Mouse (Mus musculus): ENCODE data around the gene Farsb. TPM values are rescaled to one million over a fixed set of nuclear protein-coding genes. Genes with fewer than 3 reads are reported as not detected.

Farsb gene
- polyA plus RNA-seq, 1 experiment from 2014 or later: 204 TPM

DNA sequence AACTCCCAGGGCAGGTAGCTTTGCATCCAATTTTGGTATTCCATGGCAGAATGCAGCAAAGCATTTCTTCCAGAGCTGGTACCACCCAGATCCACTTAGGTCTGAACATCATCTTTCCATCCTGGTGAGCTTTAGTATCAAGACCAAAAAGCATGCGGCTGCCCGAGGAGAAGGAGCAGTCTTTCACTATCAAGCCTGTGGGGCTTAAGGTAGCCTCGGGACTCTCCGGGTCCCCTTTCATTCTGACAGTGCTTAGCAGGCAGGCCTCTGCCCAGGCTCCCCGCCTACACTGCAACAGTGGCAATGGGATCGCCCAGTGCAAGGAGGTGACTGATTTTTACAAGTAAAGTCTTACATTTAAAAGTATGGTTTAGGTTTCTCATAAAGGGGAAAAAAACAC, 36.2 kb downstream of the Farsb start:
- Histone ChIP-seq H3K36me3 (ENCODE audit: control insufficient read depth, insufficient read depth, low read length) (peaks cover 44% of the 10 kb centered on the region), H3K4me3 (ENCODE audit: low read depth, low read length) (no peak overlapping the region), H3K9me3 (ENCODE audit: control insufficient read depth, low read length) (no peaks in the 10 kb centered on the region), H3K27me3 (replicated peaks; ENCODE audit: control insufficient read depth, insufficient read depth, low read length) (no peaks in the 10 kb centered on the region), H3K9ac (ENCODE audit: low read depth, low read length) (no peak overlapping the region), H3K27ac (ENCODE audit: low read depth, low read length) (no peak overlapping the region), H3K4me2 (no peak overlapping the region), H3K4me1 (replicated peaks; ENCODE audit: control insufficient read depth, insufficient read depth, low read length) (no peaks in the 10 kb centered on the region)
- WGBS: 87% methylated on average over 6 of the region's 6 CpGs
- no peak for ATAC-seq (replicated peaks; ENCODE audit: low FRiP score)
- DNase-seq (ENCODE audit: low spot score): no peak

DNA sequence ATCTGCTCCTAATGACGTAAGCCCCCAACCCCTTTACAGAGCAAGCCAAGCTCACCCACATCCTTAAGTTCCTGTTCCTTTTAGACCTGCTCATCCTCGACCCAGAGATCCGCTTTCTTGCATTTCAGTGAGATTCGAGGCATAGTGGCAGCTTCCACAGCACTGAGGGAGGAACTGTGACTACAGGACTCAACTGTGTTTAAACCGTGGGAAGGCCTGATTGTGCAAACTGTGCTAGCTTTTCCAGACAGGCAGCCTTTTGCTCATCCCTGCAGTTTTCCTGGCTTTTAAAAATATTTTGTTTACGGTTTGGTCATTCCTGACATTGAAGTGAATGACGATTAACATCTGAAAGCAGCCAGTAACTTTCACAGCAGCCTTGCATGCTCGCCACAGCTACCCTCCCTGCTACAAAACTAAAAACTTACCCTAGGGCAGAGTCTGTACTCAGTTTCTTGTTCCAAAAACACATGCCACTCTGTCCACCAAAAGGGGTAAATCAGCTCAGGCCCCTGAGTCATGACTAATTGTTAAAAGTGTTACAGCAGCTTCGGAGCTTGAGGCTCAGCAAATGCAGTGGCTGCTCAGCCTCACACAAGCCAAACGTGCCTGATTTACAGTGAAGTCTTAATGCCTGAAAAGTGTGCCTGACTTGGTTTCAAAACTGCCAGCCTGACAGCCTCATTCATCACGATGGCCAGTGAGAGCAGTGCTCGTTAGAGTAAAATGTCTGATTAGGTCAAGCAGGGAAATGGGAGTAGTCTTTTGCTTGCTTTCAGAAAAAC, 37.4 kb downstream of the Farsb start:
- ATAC-seq (replicated peaks; ENCODE audit: low FRiP score) (no peak), DNase-seq (ENCODE audit: low spot score) (no peak)
- H3K4me3 ChIP-seq (ENCODE audit: low read depth, low read length): no peak overlapping the region
- H3K4me2 ChIP-seq: no peak overlapping the region
- 86% methylated on average over 12 of the region's 12 CpGs for WGBS
- H3K9ac ChIP-seq (ENCODE audit: low read depth, low read length): no peak overlapping the region
- no peaks in the 10 kb centered on the region for H3K4me1 ChIP-seq (replicated peaks; ENCODE audit: control insufficient read depth, insufficient read depth, low read length)
- H3K9me3 ChIP-seq (ENCODE audit: control insufficient read depth, low read length): no peaks in the 10 kb centered on the region
- no peak overlapping the region for H3K27ac ChIP-seq (ENCODE audit: low read depth, low read length)
- H3K27me3 ChIP-seq (replicated peaks; ENCODE audit: control insufficient read depth, insufficient read depth, low read length): no peaks in the 10 kb centered on the region
- peaks cover 46% of the 10 kb centered on the region for H3K36me3 ChIP-seq (ENCODE audit: control insufficient read depth, insufficient read depth, low read length)

DNA sequence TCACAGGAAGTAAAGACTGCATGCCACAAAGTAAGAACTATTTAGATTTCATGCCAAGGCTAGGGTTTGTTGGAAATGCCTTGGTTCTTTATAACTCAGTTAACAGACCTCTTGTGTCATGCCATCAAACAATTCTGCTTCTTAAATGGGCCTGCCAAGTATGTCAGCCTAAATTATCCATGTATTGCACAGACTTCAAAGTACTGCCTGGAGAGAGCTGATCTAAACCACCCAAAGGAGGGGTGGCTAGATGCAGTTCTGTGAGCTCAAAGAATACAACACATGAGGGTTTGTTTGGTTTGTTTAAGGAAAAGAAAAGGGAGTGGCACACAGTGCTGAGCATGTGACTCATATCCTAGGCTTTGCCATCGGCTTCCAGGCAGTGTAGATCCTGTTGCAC, 40.6 kb downstream of the Farsb start:
- Histone ChIP-seq H3K9me3 (ENCODE audit: control insufficient read depth, low read length) (no peaks in the 10 kb centered on the region), H3K27ac (ENCODE audit: low read depth, low read length) (no peak overlapping the region), H3K4me1 (replicated peaks; ENCODE audit: control insufficient read depth, insufficient read depth, low read length) (no peaks in the 10 kb centered on the region), H3K27me3 (replicated peaks; ENCODE audit: control insufficient read depth, insufficient read depth, low read length) (no peaks in the 10 kb centered on the region), H3K36me3 (ENCODE audit: control insufficient read depth, insufficient read depth, low read length) (peaks cover 49% of the 10 kb centered on the region), H3K4me3 (ENCODE audit: low read depth, low read length) (no peak overlapping the region), H3K4me2 (no peak overlapping the region), H3K9ac (ENCODE audit: low read depth, low read length) (no peak overlapping the region)
- ATAC-seq (replicated peaks; ENCODE audit: low FRiP score) (no peak), DNase-seq (ENCODE audit: low spot score) (no peak)
- WGBS: 89% methylated on average over 1 of the region's 1 CpGs

DNA sequence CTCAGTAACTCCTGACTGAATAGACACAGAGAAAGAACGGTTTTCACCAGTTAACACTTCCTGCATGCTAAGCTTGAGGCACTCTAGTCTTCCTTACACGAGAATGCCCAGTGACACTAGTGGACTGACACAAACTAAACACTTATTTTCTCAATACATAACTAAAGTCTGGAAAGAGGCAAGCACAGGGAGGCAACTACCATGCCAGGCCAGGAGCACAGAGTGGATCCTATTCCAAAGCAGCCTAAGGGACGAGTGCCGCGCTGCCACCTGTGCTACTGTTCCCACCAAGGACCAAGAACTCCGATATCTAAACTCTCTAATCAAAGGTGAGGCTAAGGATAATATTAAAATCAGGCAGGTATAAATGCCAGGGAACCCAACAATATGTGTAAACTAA, 42.0 kb downstream of the Farsb start:
- Histone ChIP-seq H3K27ac (ENCODE audit: low read depth, low read length) (no peak overlapping the region), H3K9me3 (ENCODE audit: control insufficient read depth, low read length) (no peaks in the 10 kb centered on the region), H3K4me2 (no peak overlapping the region), H3K36me3 (ENCODE audit: control insufficient read depth, insufficient read depth, low read length) (peaks cover 46% of the 10 kb centered on the region), H3K4me3 (ENCODE audit: low read depth, low read length) (no peak overlapping the region), H3K27me3 (replicated peaks; ENCODE audit: control insufficient read depth, insufficient read depth, low read length) (no peaks in the 10 kb centered on the region), H3K9ac (ENCODE audit: low read depth, low read length) (no peak overlapping the region), H3K4me1 (replicated peaks; ENCODE audit: control insufficient read depth, insufficient read depth, low read length) (no peaks in the 10 kb centered on the region)
- DNase-seq (ENCODE audit: low spot score) (no peak), ATAC-seq (replicated peaks; ENCODE audit: low FRiP score) (no peak)
- 96% methylated on average over 6 of the region's 6 CpGs for WGBS

DNA sequence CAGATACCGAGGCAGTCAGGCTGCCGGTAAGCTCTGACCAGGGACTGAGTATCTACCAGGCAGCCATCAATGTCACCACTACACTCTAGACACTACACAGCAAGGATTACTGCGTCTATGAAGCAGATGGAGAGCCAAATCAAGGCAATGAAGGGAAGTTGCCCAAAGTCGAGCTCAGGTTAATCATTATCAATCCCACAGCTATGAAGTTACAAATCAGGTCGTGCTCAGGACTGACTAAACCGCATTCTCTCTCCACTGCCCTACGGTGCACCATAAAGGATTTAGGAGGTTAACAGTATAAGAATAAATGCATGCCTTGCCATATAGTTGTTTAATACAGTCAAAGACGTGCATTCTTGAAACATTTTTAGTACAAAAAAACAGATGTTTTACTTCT, 42.5 kb downstream of the Farsb start:
- DNase-seq (ENCODE audit: low spot score) (no peak), ATAC-seq (replicated peaks; ENCODE audit: low FRiP score) (no peak)
- Histone ChIP-seq H3K4me3 (ENCODE audit: low read depth, low read length) (no peak overlapping the region), H3K27me3 (replicated peaks; ENCODE audit: control insufficient read depth, insufficient read depth, low read length) (no peaks in the 10 kb centered on the region), H3K27ac (ENCODE audit: low read depth, low read length) (no peak overlapping the region), H3K4me1 (replicated peaks; ENCODE audit: control insufficient read depth, insufficient read depth, low read length) (no peaks in the 10 kb centered on the region), H3K36me3 (ENCODE audit: control insufficient read depth, insufficient read depth, low read length) (peaks cover 42% of the 10 kb centered on the region), H3K9me3 (ENCODE audit: control insufficient read depth, low read length) (no peaks in the 10 kb centered on the region), H3K9ac (ENCODE audit: low read depth, low read length) (no peak overlapping the region), H3K4me2 (no peak overlapping the region)
- WGBS: 81% methylated on average over 8 of the region's 8 CpGs

DNA sequence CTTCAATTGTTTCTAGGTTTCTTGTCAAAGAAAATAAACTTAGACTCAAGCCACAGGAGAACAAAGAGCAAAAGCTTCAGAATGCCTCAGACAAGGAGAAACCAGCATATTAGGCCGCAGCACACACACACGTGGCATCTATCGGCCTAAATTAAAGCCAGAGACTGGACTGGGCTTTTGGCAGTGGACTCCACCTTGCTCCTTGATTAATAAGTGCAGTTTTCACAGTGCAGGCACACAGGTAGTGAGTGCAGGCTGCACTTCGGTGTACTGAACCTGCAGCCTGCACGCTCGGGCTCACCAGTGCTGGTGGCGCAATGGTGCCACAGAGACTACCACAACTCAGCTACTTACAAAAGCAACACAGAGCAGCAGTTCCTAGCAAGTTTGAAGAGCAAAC, 45.6 kb downstream of the Farsb start:
- ATAC-seq (replicated peaks; ENCODE audit: low FRiP score): no peak
- H3K4me3 ChIP-seq (ENCODE audit: low read depth, low read length): no peak overlapping the region
- no peak overlapping the region for H3K27ac ChIP-seq (ENCODE audit: low read depth, low read length)
- WGBS: 93% methylated on average over 7 of the region's 7 CpGs
- peaks cover 26% of the 10 kb centered on the region for H3K36me3 ChIP-seq (ENCODE audit: control insufficient read depth, insufficient read depth, low read length)
- H3K9me3 ChIP-seq (ENCODE audit: control insufficient read depth, low read length): no peaks in the 10 kb centered on the region
- no peaks in the 10 kb centered on the region for H3K4me1 ChIP-seq (replicated peaks; ENCODE audit: control insufficient read depth, insufficient read depth, low read length)
- H3K9ac ChIP-seq (ENCODE audit: low read depth, low read length): no peak overlapping the region
- H3K4me2 ChIP-seq: no peak overlapping the region
- no peaks in the 10 kb centered on the region for H3K27me3 ChIP-seq (replicated peaks; ENCODE audit: control insufficient read depth, insufficient read depth, low read length)
- no peak for DNase-seq (ENCODE audit: low spot score)

DNA sequence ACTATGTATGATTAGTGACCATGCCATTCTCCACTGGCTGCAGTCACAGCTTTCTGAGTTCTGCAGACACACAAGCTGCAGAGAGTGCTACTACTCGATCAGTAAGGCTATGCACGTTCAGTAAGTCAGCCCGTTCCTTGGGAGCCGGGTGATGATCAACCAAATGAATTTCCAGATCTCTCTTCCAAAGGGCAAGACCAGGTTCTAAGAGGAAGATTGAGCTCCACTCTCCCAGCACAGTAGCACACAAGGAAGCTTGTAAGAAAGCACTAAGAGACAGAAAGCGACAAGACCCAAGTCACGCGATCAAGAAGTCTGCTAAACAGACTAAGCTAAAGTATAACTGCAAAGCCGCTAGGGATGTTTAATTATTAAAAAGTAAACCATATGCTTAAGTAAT, 48.0 kb downstream of the Farsb start:
- ATAC-seq (replicated peaks; ENCODE audit: low FRiP score) (no peak), DNase-seq (ENCODE audit: low spot score) (no peak)
- no peak overlapping the region for H3K4me3 ChIP-seq (ENCODE audit: low read depth, low read length)
- H3K36me3 ChIP-seq (ENCODE audit: control insufficient read depth, insufficient read depth, low read length): peaks cover 24% of the 10 kb centered on the region
- no peak overlapping the region for H3K9ac ChIP-seq (ENCODE audit: low read depth, low read length)
- H3K9me3 ChIP-seq (ENCODE audit: control insufficient read depth, low read length): no peaks in the 10 kb centered on the region
- H3K4me1 ChIP-seq (replicated peaks; ENCODE audit: control insufficient read depth, insufficient read depth, low read length): no peaks in the 10 kb centered on the region
- H3K4me2 ChIP-seq: no peak overlapping the region
- no peak overlapping the region for H3K27ac ChIP-seq (ENCODE audit: low read depth, low read length)
- H3K27me3 ChIP-seq (replicated peaks; ENCODE audit: control insufficient read depth, insufficient read depth, low read length): no peaks in the 10 kb centered on the region
- WGBS: 94% methylated on average over 8 of the region's 8 CpGs

DNA sequence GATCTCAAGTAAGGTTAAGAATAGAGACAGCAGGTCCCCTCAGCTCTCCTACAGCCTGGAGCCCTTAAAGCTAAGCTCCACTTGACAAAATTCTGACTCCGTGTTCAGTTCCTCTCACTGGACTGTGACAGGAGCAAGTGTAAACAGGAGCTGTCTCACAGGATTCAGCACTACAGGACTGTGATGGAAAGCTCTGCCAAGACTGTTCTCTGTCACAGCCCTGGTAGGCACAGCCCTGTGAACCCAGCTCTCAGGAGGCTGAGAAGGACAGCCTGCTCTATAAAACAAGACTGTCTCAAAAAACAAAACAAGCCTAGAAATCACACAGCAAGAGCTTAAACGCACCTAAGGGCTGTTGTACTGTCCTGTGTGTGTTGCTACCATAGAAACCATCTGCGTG, 51.5 kb downstream of the Farsb start:
- no peaks in the 10 kb centered on the region for H3K4me1 ChIP-seq (replicated peaks; ENCODE audit: control insufficient read depth, insufficient read depth, low read length)
- peaks cover 5% of the 10 kb centered on the region; the same call in 1 of the 2 replicates for H3K36me3 ChIP-seq (ENCODE audit: control insufficient read depth, insufficient read depth, low read length)
- H3K9me3 ChIP-seq (ENCODE audit: control insufficient read depth, low read length): no peaks in the 10 kb centered on the region
- H3K4me3 ChIP-seq (ENCODE audit: low read depth, low read length): no peak overlapping the region
- no peaks in the 10 kb centered on the region for H3K27me3 ChIP-seq (replicated peaks; ENCODE audit: control insufficient read depth, insufficient read depth, low read length)
- no peak for ATAC-seq (replicated peaks; ENCODE audit: low FRiP score)
- 87% methylated on average over 3 of the region's 3 CpGs for WGBS
- no peak overlapping the region for H3K27ac ChIP-seq (ENCODE audit: low read depth, low read length)
- no peak overlapping the region for H3K9ac ChIP-seq (ENCODE audit: low read depth, low read length)
- no peak overlapping the region for H3K4me2 ChIP-seq
- DNase-seq (ENCODE audit: low spot score): no peak

DNA sequence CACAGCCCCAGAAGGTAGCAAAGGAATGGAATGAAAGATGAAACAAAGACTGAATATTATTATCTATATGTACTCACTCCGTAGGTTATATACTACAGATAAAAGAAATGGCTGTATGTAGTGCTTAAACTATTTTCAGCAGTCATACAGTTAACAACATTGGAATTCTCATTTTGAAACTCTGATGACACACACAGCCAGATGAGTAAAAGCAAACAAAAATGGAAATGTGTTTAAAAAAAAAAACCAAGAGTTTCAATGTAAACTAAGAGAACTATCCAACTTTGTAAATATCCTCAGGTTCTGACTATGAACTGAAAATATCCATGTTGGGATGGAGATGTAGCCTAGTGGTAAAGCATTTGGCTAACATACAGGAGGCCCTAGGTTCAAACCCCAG, 52.3 kb downstream of the Farsb start:
- no peak overlapping the region for H3K9ac ChIP-seq (ENCODE audit: low read depth, low read length)
- 91% methylated on average over 1 of the region's 1 CpGs for WGBS
- no peaks in the 10 kb centered on the region for H3K9me3 ChIP-seq (ENCODE audit: control insufficient read depth, low read length)
- no peak overlapping the region for H3K4me3 ChIP-seq (ENCODE audit: low read depth, low read length)
- no peak overlapping the region for H3K4me2 ChIP-seq
- no peak for DNase-seq (ENCODE audit: low spot score)
- ATAC-seq (replicated peaks; ENCODE audit: low FRiP score): no peak
- H3K27me3 ChIP-seq (replicated peaks; ENCODE audit: control insufficient read depth, insufficient read depth, low read length): no peaks in the 10 kb centered on the region
- peaks cover 3% of the 10 kb centered on the region; the same call in 1 of the 2 replicates for H3K36me3 ChIP-seq (ENCODE audit: control insufficient read depth, insufficient read depth, low read length)
- H3K27ac ChIP-seq (ENCODE audit: low read depth, low read length): no peak overlapping the region
- H3K4me1 ChIP-seq (replicated peaks; ENCODE audit: control insufficient read depth, insufficient read depth, low read length): no peaks in the 10 kb centered on the region
